Mouse (Mus musculus) erythroblast, adult 5-6 weeks (primary cell): Measurements from ENCODE around the gene Crocc2. TPM values are rescaled to one million over a fixed set of nuclear protein-coding genes. Genes with fewer than 3 reads are reported as not detected.
A peak's percentile ranks its signal among the peaks of the same experiment; 100 is the strongest.
"Not testable (repeated sequence)": the region's sequence is repeated elsewhere in the genome, so short reads cannot be mapped to it uniquely, and the experiment has no call there.

Experiments used
- ATAC-seq: replicated peaks from 2 replicates; pipeline ENCODE4 v1.8.0; 2016; ENCODE audit warnings: moderate number of reproducible peaks, mild to moderate bottlenecking, moderate TSS enrichment, inconsistent platforms; ENCODE audit not compliant: poor library complexity, low FRiP score, severe bottlenecking
- total RNA-seq, 2 experiments: library from RNA; stranded (forward) in 1 of 2; stranded (reverse) in 1 of 2; fragments of 150-400 nt in 1 of 2; fragments of 200-764, 138-1000 nt in 1 of 2; gene quantifications; 2 replicates each; pipeline versions ENCODE4 v1.2.3 to v1.2.4; 2015 to 2017; ENCODE audit warnings: low replicate concordance in 2 of 2

Crocc2 gene
- total RNA-seq, 2 experiments from 2014 or later: not detected

DNA sequence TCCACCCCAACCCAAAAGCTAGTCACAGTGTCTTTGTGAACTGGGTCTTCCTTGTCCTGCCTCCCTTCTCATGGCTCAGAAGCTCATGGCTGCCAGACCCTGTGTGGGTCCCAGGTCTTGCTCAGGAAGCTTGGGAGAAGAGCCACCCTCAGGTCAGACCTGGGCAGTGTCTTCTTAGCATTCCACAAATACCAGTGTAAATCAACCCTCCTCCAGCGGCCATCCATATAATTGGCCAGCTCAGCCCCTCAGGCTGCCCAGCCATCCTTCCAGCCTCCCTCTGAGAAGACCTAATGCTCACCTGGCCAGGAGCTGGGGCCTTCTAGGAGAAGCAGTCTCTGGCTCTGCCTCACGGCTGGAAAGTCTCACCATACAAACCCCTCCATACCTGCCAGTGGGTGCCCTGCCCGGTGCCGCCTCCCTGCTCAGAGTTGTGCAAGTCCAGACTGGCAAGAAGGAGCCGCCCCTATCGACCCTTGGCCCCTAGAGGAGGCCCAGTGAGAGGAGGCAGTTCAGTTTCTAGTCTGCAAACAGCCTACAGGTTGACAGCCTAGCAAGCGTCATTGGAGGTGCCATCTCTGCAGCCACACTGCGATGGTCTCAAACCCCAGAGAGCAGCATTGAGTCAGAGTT lies 7.9 kb upstream of the Crocc2 start, which contains the start of gene 2310007B03Rik:
Gene 2310007B03Rik, minus strand, starts transcription at position 448 of the 633 bp plus-strand sequence.
- no peak for ATAC-seq

GRCm38 (mm10) chr1:93161350-93161749 lies 7.2 kb upstream of the Crocc2 start:
- no peak for ATAC-seq

GRCm38 (mm10) chr1:93161921-93162320 lies 6.6 kb upstream of the Crocc2 start:
- ATAC-seq: no peak

DNA sequence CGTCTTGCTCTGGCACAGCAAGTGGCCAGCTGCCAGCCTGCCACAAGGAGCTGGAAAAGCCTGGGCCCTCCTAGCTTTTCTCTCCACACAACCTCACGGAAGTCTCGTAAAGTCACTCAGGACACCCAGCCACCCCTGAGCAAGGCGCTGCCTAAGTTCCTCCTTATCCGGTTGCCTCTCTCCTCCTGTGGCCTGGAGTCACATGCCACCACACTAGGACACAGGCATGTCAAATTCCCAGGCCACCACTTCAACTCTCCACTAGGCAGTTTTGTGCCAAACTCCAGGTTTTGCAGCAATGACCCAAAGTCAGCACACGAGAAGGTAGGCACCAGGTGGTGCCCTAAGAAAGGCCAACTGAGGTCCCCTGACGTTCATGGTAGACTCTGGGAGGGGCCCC lies 5.9 kb upstream of the Crocc2 start:
- no peak for ATAC-seq

DNA sequence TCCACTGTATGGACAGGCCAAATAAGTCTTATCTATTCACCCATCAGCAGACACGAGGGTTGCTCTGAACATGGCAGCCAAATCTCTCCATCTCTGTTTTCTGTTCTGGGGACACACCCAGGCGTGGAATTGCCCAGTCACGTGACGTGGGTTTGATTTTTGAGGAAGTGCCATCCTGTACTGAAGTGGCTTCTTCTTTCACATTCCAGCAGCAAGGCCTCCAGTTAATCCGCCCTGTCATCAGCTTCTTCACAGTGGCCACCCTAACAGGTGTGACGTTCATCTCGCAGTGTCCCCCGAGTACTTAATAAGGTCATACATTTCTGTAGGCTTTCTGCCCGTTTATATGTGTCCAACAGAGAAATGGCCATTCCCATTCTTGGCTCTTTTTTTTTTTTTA lies 3.1 kb upstream of the Crocc2 start:
- no peak for ATAC-seq

DNA sequence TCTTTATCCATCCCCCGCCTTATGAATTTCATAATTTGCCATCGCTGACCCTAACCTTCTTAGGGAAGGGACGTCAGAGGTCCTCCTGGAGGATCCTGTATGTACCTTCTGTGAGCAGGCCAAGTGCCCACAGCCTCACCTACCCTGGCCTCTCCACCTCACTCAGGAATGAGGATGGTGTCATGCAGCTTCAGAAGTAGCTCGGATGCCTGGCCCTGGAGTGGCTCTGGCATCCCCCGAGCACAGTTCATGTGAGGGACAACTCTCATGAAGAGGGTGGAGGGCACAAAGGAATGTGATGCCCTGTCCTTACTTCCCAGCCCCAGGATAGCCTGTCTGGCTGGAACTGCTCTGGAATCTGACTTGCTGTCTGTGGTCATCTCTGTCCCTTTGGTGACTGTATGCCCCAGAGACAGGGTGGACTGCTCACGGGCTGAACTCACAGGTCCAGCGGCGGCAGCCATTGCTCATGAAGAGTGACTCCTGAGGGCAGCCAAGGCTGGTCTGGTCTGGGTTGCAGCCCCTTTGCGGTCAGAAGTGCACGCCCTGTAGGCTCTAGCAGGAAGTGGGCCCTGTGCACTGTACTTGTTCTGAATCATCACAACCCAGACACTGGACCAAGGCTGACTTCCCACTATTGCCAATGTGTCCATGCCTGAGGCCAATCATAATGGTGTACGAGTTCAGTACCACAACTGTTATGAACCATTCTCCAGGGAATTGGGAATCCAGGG lies 2.0 kb upstream of the Crocc2 start:
- ATAC-seq: no peak

- no peak for ATAC-seq
These were observed 5.1 kb downstream of the Crocc2 start for GRCm38 (mm10) chr1:93173665-93174064.

GRCm38 (mm10) chr1:93174399-93174798 lies 5.9 kb downstream of the Crocc2 start:
- ATAC-seq: peak; percentile 65

DNA sequence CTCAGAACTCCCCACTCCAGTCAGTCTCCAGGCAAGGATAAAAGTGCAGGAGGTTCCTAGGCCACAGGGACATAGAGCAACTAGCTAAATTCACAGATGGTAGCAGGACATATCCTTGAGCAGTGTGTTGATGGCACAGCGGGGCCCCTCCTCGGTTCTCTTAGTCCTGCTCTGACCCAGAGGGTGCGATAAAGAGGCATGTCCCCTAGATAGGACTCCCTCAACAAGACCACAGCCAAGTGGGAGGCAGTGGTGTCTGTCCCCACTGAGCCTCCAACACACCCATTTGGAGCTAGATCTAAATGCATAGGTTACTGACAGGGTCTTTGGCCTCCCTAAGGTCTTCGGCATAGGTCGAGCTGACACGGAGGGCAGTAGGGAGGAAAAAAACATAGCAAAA lies 7.3 kb downstream of the Crocc2 start:
- no peak for ATAC-seq

GRCm38 (mm10) chr1:93176525-93177332 lies 8.2 kb downstream of the Crocc2 start:
- ATAC-seq: no peak

GRCm38 (mm10) chr1:93182281-93182680 lies 13.8 kb downstream of the Crocc2 start:
- ATAC-seq: no peak

DNA sequence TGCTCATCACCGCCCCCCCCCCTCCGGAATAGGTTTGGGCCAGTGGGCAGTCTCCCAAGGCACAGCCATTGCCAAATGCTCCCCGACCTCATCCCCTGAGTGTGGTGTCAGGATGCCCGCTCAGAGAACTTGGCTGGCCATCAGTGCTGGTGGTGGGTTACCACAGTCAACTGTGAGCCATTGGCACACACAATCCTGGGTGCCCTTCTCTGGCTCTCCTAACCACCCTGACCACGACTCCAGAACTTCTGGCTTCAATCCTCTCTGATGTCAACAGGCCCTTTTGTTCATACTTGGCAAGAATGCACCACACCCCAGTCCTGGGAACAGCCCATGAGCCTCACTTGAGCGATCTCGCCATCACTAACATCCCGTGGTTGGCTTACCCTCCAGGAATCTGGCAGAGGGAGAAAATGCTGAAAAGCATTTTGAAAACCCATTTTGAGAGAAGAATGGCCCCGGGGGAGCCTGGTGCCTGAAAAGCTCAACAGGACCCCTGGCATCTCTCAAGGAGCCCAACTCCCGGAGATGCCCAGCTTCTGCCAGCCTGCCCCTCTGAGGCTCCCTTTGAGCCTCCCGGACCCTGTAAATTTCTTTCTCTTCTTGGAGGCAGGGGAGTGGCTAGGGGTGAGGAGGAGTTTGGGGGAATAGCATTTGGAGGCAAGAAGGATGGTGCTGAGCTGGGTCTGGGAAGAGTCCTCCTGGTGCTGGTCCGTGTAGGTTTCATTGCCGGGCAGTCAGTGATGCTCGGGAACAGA lies 15.7 kb downstream of the Crocc2 start:
- ATAC-seq: no peak

- no peak for ATAC-seq
These were observed 22.3 kb downstream of the Crocc2 start for GRCm38 (mm10) chr1:93190726-93191305.

GRCm38 (mm10) chr1:93194961-93195360 lies 26.4 kb downstream of the Crocc2 start:
- ATAC-seq: no peak

DNA sequence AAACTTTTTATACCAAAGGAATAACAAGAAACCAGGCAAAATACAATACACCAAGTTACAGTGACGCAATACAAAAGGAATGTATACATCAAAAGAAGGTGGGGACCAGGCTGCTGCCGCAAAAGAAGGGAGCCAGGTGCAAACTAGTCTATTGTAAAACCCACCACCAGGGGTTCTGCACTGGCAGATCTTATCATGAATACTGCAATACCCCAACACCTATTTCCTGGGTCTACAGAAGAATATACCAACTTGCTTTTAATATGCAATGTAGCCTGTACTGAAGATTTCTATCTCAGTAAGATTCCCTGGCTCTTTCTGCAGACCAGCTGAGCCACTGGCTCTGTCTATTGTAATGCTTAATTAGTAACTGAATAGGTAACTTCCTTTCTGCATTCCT lies 28.9 kb downstream of the Crocc2 start:
- ATAC-seq: not testable (repeated sequence)

DNA sequence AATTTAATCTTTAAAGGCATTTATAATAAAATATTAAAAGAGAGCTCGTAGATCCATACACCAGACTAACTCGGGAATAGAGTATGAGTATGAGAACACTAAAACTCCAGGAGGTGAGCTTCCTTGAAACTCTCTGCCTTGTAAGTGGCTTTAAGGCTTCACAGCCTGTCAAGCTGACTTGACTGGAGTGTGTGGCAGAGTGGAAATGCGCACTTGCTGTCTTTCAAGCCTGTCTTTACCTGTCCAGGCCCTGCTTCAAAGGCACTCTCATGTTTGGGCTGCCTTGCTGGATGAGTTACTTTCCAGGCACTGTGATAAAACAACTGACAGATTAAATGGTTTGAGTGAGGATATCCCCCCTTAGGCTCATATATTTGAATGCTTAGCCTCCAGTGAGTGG lies 29.4 kb downstream of the Crocc2 start:
- ATAC-seq: no peak

- ATAC-seq: no peak
These were observed 37.9 kb downstream of the Crocc2 start for GRCm38 (mm10) chr1:93206277-93206970.

DNA sequence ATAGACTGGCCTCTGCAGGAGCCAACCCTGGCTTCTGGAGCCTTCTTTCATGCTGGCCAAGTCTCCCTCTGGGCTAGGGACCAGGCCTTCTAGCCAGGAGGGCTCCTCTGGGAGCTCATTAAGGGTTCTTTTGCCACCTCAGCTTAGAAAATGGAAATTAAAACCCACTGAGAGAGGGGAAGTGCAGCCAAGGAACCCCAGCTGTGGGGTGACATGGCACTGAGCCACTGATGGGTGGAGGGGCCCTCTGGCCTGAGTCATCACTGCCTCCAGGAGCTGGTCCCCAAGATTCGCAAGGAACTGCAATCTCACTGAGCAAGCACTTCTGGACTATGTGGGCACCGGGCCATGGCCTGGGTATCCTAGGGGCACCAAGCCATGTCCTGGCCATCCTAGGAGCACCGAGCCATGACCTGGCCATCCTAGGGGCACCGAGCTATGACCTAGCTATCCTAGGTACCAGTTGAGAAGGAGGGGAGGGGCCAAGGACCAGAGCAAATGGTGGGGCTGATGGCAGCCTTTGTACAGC lies 39.1 kb downstream of the Crocc2 start:
- no peak for ATAC-seq

GRCm38 (mm10) chr1:93210213-93210641 lies 41.7 kb downstream of the Crocc2 start:
- ATAC-seq: no peak
